Mouse (Mus musculus) testis, adult 2 months (tissue): ENCODE measurements around the gene Hoxd9.

Experiments
- CTCF ChIP-seq: fragments of 200-500 bp; IDR thresholded peaks from 2 replicates; pipeline ENCODE4 v1.5.1; 2012; ENCODE audit warnings: low read depth, mild to moderate bottlenecking, inconsistent platforms, low read length, moderate library complexity; ENCODE audit not compliant: control insufficient read depth, insufficient read depth, insufficient replicate concordance
- POLR2A ChIP-seq: fragments of 200-500 bp; IDR thresholded peaks from 2 replicates; pipeline ENCODE4 v1.6.1; 2012; ENCODE audit warnings: low read depth, mild to moderate bottlenecking, inconsistent platforms, low read length, moderate library complexity; ENCODE audit not compliant: control insufficient read depth

DNA sequence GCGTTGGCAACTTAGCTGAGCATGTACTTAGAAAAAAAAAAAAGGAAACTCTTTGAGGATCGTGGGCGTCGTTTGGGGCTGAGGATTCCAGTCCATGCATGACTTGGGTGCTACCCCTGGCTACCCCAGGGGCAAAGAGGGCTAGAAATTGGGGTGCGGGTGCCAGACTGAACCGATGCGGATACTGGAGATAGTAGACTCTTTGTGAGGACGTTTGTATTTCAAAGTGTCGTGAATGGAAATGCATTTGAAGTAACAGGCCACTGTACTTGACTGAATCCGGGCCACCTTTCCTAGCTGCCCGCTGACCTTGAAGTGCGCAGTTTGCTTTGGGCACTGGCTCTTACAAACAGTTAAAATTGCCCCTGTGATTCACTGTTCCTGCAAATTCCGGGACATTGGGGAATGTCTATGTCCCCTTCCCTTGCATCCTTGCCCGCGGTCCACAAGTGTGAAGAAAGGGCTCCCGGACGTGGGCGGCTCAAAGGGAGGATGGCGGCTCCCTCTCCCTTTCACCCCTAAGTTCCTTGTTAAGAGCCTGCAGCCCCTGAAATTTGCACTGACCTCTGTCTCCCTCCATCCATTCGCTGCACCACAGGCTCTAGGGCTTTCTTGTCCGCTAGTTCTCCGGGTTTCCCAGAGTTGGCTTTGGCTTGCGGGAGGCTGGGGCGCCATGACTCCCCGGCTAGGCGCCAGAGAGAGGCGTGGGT lies 10.4 kb upstream of the Hoxd9 start:
- TF ChIP-seq CTCF (no peak), POLR2A (no peak)
